Mouse (Mus musculus): ENCODE data around the gene Abcb8.

GRCm38 (mm10) chr5:24400911-24401605 is 7.6 kb downstream of the Abcb8 start:
- TF ChIP-seq CTCF (IDR thresholded peaks at IDR 0.05; ENCODE audit: low read depth) = no peak
- TF ChIP-seq EP300 (IDR thresholded peaks at IDR 0.05; ENCODE audit: low read depth) = no peak
